Mouse (Mus musculus) testis, postnatal 14 days (tissue): Measurements from ENCODE around the gene Arrdc1.

Source experiments
- DNase-seq: peaks from one replicate; pipeline ENCODE4 v3.0.0; 2021; ENCODE audit warnings: low spot score

Gene Arrdc1

DNA sequence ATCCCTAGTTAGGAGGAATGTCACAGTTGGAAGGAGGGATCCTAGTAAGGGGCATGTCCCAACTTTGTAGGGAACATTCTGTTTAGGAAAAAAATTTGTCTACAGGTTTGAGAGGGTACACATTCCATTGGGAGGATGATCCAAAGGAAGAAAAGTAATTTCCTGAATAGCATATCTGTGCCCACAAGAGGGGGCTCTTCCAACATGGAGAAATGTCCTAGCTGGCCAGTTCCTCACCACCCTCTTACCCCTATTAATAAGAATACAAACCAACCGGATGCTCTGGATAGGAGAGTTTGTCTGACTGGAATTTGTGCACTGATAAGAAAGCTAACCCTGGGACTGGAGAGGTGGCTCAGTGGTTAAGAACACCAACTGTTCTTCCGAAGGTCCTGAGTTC is 11.5 kb downstream of the Arrdc1 start:
- DNase-seq: no peak

DNA sequence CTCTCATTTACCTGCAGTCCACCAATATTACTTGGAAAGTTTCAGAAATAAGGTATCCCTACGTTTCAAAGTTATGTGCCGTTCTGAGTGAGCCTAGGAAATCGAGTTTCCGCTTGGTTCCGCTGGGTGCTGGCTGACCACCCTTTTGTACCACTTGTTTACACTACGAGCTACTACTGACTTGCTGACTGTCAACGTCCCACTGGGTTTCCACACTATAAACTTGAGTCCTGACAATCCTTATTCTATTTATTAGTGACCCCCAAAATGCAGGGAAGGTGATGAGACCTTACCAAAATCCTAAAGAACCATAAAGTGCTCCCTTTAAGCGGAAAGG is 15.2 kb downstream of the Arrdc1 start:
- DNase-seq: no peak

DNA sequence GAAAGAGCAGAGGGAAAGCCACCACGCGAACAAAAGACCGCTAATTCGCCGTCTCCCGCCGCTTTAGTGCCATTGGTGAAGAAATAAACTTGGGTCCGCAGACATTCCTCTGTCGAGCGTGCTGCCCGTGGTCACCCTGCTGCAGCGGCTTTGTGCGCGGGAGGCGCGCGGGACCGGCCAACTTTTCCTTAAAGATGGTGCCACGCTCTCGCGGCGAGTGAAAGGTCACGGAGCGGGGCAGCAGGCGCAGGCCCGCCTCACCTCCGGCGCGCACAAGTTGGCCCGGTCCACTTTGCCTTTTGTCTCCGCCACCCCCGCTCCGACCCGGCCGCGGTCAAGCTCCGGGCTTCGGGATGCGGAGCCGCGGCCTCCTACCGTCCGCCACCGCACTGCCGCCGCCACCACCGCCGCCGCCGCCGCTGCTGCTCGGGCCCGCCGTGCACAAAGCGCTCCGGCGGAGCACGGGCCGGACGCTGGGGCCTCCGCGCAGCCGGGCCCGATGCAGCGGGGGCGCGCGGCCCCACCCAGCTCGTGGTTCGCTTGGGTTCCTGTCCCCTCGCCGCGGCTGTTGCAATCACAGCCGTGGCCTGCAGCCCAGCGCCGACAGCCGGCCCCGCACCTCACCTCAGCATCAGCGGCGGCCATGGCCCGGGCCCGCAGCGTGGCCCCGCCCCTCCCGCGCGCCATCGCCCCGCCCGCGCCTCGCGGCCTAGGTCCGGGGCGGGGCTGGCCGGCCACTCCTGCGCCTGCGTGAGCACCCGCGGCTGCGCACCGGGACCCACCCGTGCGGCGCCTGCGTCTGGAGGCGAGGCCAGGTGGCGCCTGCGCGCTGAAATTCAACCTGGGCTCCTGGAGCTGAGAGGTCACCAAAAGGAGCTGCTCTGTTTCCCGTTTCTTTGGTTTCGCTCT is 15.9 kb downstream of the Arrdc1 start, which contains the start of gene Ehmt1:
Gene Ehmt1 (minus strand): TSS at position 685 of the 909 bp plus-strand sequence.
- DNase-seq: peak; percentile 95

DNA sequence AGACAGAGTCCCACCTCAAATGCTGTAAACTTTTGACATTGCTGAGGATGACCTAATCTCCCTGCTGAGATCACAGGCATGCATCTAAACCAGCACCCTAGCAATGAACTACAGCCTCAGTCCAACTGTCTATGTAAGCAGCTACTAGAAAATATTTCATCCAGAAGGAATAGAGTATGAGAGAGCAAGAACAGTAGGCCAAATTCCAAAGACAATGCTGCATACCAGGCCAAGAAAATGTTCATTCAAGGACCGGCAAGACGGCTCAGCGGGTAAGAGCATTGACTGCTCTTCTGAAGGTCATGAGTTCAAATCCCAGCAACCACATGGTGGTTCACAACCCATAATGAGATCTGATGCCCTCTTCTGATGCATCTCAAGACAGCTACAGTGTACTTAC is 20.3 kb downstream of the Arrdc1 start:
- DNase-seq: no peak

DNA sequence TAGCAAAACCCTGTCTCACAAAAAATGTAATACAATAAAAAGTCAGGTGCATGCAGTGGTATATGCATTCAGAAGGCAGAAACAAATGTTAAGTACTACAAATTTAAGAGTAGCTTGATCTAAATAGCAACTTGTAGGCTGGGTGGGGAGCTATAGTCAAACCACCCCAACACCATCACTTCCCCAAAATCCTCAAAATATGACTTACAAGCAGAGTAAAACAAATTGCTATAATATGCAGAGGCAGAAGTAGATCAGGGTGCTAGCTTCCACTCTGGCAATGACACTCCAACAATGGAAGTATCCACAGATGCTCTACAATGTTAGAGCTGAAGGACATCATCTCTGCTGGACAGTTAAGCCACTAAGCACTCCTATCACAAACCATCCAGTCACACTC is 22.5 kb downstream of the Arrdc1 start:
- no peak for DNase-seq

DNA sequence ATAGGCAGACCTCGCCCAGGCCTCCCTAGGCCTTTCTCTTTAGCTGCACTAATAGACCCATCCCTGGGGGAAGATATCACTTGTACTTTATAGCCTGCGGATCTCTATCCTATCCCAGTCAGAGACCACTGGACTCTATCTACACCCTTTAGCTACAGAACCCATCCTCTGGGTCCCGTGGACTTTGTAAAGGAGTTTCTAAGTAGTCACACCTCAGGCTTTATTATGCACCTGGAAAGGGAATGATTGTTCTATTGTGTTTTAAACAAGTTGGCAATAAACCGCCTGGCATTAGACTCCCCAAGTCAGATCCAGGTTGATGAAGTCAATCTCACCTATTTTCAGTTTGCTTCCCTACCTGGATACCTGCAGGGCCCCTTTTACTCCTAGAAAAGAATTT is 22.9 kb downstream of the Arrdc1 start:
- no peak for DNase-seq

DNA sequence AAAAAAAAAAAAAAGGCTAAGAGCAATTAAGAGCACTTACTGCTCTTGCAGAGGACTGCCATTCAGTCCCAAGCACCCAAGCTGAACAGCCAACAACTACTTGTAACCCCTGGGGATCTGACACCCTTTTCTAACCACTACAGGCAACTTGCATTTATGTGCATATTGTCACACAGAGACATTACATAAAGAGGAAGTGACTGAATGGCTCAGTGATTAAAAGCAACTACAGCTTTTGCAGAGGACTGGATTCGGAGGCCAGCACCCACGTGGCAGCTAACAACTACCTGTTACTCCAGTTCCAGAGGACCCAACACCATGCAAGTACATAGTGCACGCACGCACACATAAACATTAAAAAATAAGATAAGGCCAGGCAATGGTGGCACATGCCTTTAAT is 24.6 kb downstream of the Arrdc1 start:
- DNase-seq: no peak

DNA sequence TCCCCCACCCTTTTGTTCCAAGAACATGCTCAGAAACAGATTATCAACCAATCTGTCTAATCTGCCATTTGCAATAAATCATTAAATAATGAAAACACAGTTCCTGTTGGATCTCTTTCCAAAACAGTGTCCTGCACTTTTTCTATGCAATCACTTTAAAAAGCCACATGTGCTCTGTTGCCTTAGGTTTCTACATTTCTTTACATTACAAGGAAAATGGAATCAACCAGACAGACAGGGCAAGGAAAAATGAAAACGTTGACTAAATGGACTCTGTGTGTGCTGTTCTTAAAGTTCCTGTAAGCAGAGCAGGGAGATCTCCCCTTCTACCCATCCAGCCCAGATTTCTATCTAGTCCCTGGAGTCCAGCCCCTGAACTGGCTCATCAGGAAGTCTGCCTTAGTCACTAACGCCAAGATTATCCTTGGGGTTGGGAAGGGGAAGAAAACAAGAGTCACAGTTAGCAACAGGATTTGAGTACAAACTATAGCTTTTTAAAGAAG is 29.3 kb downstream of the Arrdc1 start:
- DNase-seq: no peak

DNA sequence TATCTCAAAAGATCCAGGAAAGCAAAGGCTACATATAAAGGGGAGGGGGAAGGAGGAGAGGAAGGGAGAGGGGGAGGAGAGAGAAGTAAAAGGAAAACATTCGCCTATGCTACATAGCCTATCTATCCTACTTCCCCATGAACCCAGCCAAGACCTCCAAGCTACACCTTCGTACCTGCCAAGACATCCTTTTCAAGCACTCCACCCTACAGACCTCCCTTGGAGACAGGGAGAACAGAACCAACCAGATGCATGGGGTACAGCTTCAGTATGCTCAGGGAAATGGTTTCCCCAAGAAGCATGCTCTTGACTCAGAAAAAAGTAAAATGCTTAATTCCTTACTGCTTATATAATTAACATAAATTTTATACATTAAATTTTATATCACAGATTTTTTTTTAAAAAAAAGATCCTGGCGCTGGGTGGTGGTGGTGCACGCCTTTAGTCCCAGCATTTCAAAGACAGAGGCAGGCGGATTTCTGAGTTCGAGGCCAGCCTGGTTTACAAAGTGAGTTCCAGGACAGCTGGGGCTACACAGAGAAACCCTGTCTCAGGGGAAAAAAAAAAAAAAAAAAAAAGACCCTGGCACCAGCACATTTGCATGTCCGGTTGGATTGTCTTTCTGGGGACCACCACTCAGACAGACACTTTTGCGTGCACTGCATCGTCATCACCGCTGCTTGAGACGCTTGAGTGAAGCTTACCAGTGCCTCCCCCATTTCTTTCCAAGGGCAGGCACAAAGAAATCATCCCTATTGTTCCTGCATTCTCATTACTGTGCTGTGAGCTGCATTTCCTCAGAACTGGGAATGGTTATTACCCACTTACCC is 30.0 kb downstream of the Arrdc1 start:
- no peak for DNase-seq

DNA sequence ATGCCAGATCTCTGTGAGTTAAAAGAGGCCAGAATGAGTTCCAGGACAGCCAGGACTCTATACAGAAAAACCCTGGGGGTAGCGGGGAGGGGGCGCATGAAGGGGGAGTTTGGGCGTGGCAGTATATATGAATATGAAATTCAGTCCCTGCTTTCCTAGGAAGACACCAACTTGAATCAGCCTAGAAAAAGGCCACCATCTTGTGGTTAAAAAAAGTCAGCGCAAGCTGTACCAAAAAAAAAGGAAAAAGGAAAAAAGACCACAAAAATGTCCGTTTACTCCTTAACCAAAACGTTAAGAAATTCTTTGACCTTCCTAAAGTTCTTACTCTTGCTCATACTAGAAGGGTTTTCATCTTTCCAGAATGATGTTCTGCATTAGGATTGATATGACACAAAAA is 32.1 kb downstream of the Arrdc1 start:
- no peak for DNase-seq

DNA sequence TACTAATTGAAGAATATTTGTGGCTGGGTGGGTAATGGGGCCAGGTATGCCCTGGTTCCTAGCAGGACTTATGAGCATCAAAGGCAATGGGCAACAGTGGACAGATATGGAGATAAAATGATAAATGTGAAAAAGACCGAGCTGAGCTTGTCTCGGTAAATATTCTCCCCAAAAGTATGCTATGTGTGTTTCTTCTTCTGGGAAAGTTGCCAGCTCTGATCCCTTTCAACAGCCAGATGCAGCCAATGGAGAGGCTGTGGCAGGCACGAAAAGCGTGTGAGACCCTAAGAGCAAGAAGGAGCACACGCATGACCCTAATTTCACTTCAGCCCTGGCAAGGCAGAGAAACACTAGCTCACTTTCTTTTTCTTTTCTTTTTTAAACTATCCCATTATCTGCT is 34.0 kb downstream of the Arrdc1 start:
- no peak for DNase-seq

DNA sequence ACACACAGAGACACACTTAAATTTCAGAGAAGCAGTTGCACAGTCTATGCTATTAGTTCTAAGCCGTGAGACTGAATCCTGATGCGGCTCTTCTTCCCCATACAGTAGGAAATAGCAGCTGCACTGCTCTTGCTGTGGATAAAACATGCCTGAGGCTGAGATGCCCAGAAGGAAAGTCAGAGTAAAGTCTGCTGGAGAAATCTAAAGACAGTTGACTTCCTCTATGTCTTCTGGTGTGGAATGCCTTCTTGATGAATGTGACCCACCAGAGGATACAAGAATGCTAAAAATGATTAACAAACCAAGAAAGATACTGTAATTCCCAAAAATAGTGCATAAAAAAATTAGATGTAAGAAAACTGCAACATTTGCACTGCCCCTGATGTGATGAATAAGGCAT is 35.8 kb downstream of the Arrdc1 start:
- no peak for DNase-seq

DNA sequence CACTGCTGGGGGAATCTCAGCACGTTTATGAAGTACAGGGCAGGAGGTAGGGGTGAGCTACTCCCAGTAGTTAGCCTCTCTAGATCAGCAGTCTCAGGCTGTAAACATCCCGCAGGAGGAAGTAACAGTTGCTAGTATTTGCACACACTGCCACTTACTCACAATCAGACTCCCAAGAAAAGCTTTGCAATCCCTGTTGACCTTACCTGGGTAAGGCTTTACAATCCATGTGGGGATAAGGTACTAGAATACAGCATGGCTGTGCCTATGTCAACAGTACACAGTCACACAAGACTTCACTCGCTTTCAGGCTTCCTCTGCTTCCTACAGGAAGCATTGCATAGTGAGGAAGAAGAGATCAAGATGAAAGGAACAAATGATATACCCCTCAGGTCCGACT is 38.3 kb downstream of the Arrdc1 start:
- no peak for DNase-seq

DNA sequence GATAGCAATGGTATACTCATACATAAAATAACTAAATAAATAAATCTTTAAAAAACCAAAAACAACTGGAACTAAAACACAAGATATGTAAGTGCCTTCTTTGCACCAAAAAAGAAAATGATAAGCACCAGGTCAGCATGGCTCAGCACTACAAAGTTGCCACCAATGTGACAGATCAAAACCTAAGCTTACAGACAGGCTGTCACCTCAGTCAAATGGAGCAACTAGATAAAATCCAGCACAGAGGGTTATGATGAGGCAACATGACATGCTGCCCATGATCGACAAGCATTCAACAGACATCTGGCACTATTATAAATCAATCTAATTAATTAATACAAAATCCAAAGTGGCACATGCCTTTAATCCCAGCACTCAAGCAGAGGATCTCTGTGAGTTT is 40.8 kb downstream of the Arrdc1 start:
- DNase-seq: no peak

DNA sequence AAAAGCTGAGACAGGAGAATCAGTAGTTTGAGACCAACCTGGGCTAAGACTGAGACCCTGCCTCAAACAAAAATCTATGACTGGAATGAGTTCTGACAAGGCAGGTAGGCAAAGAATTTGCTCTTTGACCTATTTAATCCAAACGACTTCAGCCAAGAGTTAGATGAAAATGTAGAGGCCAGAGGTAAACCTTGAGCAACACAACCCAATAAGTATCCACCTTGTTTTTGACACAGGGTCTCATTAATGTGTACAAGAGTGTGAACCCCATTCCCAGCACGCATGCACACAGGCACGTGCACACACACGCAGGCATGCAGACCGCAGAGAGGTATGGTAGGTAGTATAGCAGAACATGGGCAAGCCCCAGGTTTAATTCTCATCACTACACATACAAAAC is 42.7 kb downstream of the Arrdc1 start:
- no peak for DNase-seq

DNA sequence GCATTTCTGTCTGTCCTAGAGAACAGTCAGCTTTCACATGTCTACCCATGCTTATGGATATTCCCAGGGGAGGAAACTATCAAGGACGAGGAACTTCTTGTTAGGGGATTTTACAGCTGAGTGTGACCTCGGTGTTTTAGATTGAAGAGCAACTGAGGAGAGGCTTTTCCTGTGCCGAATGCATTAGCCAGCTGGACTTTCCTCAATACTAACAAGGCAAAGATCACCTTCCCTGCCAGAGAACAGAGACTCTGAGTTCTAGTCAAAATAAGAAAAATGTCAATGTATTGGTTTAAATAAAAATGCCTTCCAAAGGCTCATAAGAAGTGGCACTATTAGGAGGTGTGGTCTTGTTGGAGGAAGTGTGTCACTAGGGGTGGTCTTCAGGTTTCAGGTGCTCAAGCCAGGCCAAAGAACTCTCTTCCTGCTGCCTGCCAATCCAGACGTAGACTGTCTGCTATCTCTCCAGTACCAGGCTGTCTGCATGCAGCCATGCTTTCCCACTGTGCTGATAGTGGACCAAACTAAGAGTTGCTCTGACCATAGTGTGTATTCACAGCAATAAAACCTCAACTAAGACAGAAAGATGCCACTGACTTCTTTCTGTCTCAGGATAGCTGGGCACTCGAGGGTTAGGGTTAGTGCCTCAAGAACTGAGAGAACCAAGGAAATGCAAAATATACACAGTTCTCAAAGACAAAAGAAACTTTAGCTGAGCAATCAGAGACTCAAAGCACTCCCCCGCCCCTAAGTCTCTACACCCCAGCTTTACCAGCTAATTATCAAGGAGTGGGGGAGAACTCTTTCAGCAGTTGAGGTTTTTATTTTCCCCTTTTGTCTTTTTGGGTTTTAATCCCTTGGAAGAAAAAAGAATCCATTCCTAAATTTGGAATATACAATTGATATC is 44.3 kb downstream of the Arrdc1 start:
- no peak for DNase-seq

DNA sequence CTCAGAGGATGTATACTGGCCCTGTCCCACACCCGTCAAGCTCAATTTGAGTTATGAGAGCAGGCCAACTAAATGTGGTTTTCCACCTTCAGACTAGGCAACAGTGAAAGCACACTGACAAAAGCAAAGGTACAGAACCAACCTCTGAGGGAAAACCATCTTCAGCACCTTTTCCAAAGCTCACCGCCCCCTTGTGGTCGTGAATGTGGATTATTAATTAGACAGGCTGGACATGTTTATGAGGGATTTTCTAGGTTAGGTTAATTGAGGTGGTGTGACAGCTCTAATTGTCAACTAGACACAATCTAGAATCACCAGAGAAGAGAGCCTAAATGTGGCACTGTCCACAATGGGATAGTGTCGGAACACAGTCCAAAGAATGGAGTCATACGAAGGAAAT is 46.2 kb downstream of the Arrdc1 start:
- DNase-seq: no peak

DNA sequence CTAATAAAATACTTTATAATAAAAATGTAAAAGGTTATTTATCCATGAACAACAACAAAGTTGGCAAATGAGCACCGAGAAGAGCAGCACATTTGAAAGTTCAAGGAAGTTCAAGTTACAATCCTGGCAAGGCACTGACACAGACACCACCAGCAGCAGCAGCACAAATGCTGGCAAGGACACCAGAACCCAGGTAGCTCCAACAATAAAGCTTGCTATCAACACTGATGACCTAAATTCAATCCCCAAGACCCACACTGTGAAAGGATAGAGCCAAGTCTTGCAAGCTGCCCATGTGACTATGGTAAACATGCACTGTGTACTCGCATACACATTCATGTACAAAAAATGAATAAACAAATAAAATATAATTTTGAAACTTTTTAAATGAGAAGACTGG is 54.4 kb downstream of the Arrdc1 start:
- no peak for DNase-seq
